Mouse (Mus musculus) heart, postnatal 0 days (tissue): ENCODE measurements around the gene St8sia2. TPM values are rescaled to one million over a fixed set of nuclear protein-coding genes. Genes with fewer than 3 reads are reported as not detected.
A peak's percentile ranks its signal among the peaks of the same experiment; 100 is the strongest.

Experiments used
- ATAC-seq: fragments of 200-750 bp; cut with Nextera tagmentation; 2 replicates; pipeline ENCODE4 v1.8.0; 2017; ENCODE audit warnings: low read depth, moderate number of reproducible peaks, moderate library complexity; ENCODE audit not compliant: insufficient read depth
- DNase-seq: peaks from one replicate; pipeline ENCODE4 v3.0.0-alpha.2; 2016; ENCODE audit warnings: low spot score
- H3K27ac ChIP-seq: fragments of 300-500 bp; sonication (generic); 2 replicates; pipeline ENCODE4 v1.5.1; 2014; ENCODE audit warnings: low read depth, mild to moderate bottlenecking
- H3K27me3 ChIP-seq: fragments of 300-500 bp; sonication (generic); 2 replicates; pipeline ENCODE4 v1.6.1; 2014; ENCODE audit warnings: low read length, mixed read lengths; ENCODE audit not compliant: control insufficient read depth, insufficient read depth
- H3K36me3 ChIP-seq: fragments of 300-500 bp; sonication (generic); replicated peaks from 2 replicates; pipeline ENCODE4 v1.6.1; 2014; ENCODE audit warnings: low read length, mixed read lengths; ENCODE audit not compliant: control insufficient read depth, insufficient read depth
- H3K4me1 ChIP-seq: fragments of 300-500 bp; sonication (generic); 2 replicates; pipeline ENCODE4 v1.6.1; 2014; ENCODE audit warnings: antibody characterized with exemption; ENCODE audit not compliant: control insufficient read depth, insufficient read depth
- H3K4me2 ChIP-seq: fragments of 300-500 bp; sonication (generic); 2 replicates; pipeline ENCODE4 v1.6.1; 2014; ENCODE audit warnings: low read depth, mild to moderate bottlenecking, low read length, moderate library complexity
- H3K4me3 ChIP-seq: fragments of 300-500 bp; sonication (generic); 2 replicates; pipeline ENCODE4 v1.5.1; 2014; ENCODE audit warnings: low read depth, low read length
- H3K9ac ChIP-seq: fragments of 300-500 bp; sonication (generic); replicated peaks from 2 replicates; pipeline ENCODE4 v1.6.1; 2014; ENCODE audit warnings: low read depth, low read length, mixed read lengths
- H3K9me3 ChIP-seq: fragments of 300-500 bp; sonication (generic); replicated peaks from 2 replicates; pipeline ENCODE4 v1.6.1; 2016; ENCODE audit warnings: low read length; ENCODE audit not compliant: control insufficient read depth
- CTCF ChIP-seq: IDR thresholded peaks from 2 replicates; pipeline ENCODE4 v1.5.1; 2016; ENCODE audit warnings: antibody characterized with exemption, control low read depth, low read depth
- EP300 ChIP-seq: IDR thresholded peaks from 2 replicates; pipeline ENCODE4 v1.6.1; 2016; ENCODE audit warnings: antibody characterized with exemption, low read depth
- WGBS: fragments of 180-500 bp; shearing (Covaris S2); extraction: QIAGEN DNeasy Blood & Tissue Kit; methylation state at CpG from one replicate; pipeline ENCODE4 v1.1.7; 2014; 5-methylcytosine and 5-hydroxymethylcytosine counted together
- polyA plus RNA-seq: library from polyadenylated mRNA; unstranded; fragments of >200 nt; fragmentation: Nextera tagmentation; extraction: Ambion mirVana; gene quantifications from 2 replicates; pipeline ENCODE4 v1.2.1, GENCODE M21; 2015
- total RNA-seq: library from RNA; depleted of rRNA; stranded (reverse); fragments of >200 nt; gene quantifications from 2 replicates; pipeline ENCODE4 v1.2.3, GENCODE M21; 2014; ENCODE audit warnings: low replicate concordance

St8sia2 gene
- total and polyA plus RNA-seq, 2 experiments from 2014 or later, result 0.31 to 0.66 TPM

GRCm38 (mm10) chr7:74047591-74047990 is 34.1 kb upstream of the St8sia2 start:
- Histone ChIP-seq H3K27ac (no peak overlapping the region), H3K4me3 (no peak overlapping the region), H3K27me3 (no peaks in the 10 kb centered on the region), H3K4me2 (no peak overlapping the region), H3K36me3 (no peaks in the 10 kb centered on the region), H3K9me3 (no peaks in the 10 kb centered on the region), H3K9ac (no peak overlapping the region), H3K4me1 (no peaks in the 10 kb centered on the region)
- 68% methylated on average over 2 of the region's 2 CpGs for WGBS
- DNase-seq, result no peak
- TF ChIP-seq CTCF, result no peak
- TF ChIP-seq EP300, result no peak
- no peak for ATAC-seq

GRCm38 (mm10) chr7:74045166-74045957 is 31.9 kb upstream of the St8sia2 start:
- no peaks in the 10 kb centered on the region for H3K36me3 ChIP-seq
- no peaks in the 10 kb centered on the region for H3K4me1 ChIP-seq
- no peak overlapping the region for H3K27ac ChIP-seq
- H3K27me3 ChIP-seq, result no peaks in the 10 kb centered on the region
- no peak for TF ChIP-seq EP300
- no peak for TF ChIP-seq CTCF
- no peaks in the 10 kb centered on the region for H3K9me3 ChIP-seq
- H3K4me3 ChIP-seq, result no peak overlapping the region
- no peak overlapping the region for H3K4me2 ChIP-seq
- DNase-seq (no peak), ATAC-seq (no peak)
- 59% methylated on average over 8 of the region's 8 CpGs for WGBS
- no peak overlapping the region for H3K9ac ChIP-seq

- Histone ChIP-seq H3K4me2 (no peak overlapping the region), H3K4me1 (no peaks in the 10 kb centered on the region), H3K9me3 (no peaks in the 10 kb centered on the region), H3K27me3 (no peaks in the 10 kb centered on the region), H3K36me3 (no peaks in the 10 kb centered on the region), H3K9ac (no peak overlapping the region), H3K4me3 (no peak overlapping the region), H3K27ac (no peak overlapping the region)
- 50% methylated on average over 13 of the region's 13 CpGs for WGBS
- TF ChIP-seq EP300 (no peak), CTCF (no peak)
- DNase-seq (peak; percentile 35), ATAC-seq (no peak)
Measured at GRCm38 (mm10) chr7:74043562-74044138, 30.2 kb upstream of the St8sia2 start.

GRCm38 (mm10) chr7:74025007-74025406 is 11.5 kb upstream of the St8sia2 start:
- no peak overlapping the region for H3K4me3 ChIP-seq
- no peaks in the 10 kb centered on the region for H3K9me3 ChIP-seq
- H3K9ac ChIP-seq, result no peak overlapping the region
- H3K27me3 ChIP-seq, result no peaks in the 10 kb centered on the region
- ATAC-seq (peak; percentile 30; the same call in 1 of the 2 replicates), DNase-seq (peak; percentile 48)
- 12% methylated on average over 5 of the region's 5 CpGs for WGBS
- no peaks in the 10 kb centered on the region for H3K4me1 ChIP-seq
- H3K36me3 ChIP-seq, result no peaks in the 10 kb centered on the region
- TF ChIP-seq EP300, result no peak
- TF ChIP-seq CTCF, result peak; percentile 78
- H3K27ac ChIP-seq, result no peak overlapping the region
- H3K4me2 ChIP-seq, result no peak overlapping the region

GRCm38 (mm10) chr7:74024171-74024570 is 10.7 kb upstream of the St8sia2 start:
- no peaks in the 10 kb centered on the region for H3K27me3 ChIP-seq
- no peak overlapping the region for H3K4me3 ChIP-seq
- 61% methylated on average over 3 of the region's 3 CpGs for WGBS
- H3K4me2 ChIP-seq, result no peak overlapping the region
- no peak for DNase-seq
- H3K36me3 ChIP-seq, result no peaks in the 10 kb centered on the region
- H3K27ac ChIP-seq, result no peak overlapping the region
- no peaks in the 10 kb centered on the region for H3K9me3 ChIP-seq
- no peak for ATAC-seq
- TF ChIP-seq CTCF (no peak), EP300 (no peak)
- H3K9ac ChIP-seq, result no peak overlapping the region
- H3K4me1 ChIP-seq, result no peaks in the 10 kb centered on the region

GRCm38 (mm10) chr7:74022571-74022970 is 9.1 kb upstream of the St8sia2 start:
- no peak overlapping the region for H3K4me2 ChIP-seq
- DNase-seq (no peak), ATAC-seq (no peak)
- no peak overlapping the region for H3K9ac ChIP-seq
- no peak overlapping the region for H3K27ac ChIP-seq
- TF ChIP-seq CTCF (no peak), EP300 (no peak)
- no peaks in the 10 kb centered on the region for H3K36me3 ChIP-seq
- 68% methylated on average over 2 of the region's 2 CpGs for WGBS
- 0 out of 2 replicates have a peak, but pooled peaks cover 6% of the 10 kb centered on the region for H3K27me3 ChIP-seq
- H3K4me3 ChIP-seq, result no peak overlapping the region
- H3K9me3 ChIP-seq, result no peaks in the 10 kb centered on the region
- H3K4me1 ChIP-seq, result no peaks in the 10 kb centered on the region
